Mouse (Mus musculus): ENCODE results near the gene Rcc1. TPM values are rescaled to one million over a fixed set of nuclear protein-coding genes. Genes with fewer than 3 reads are reported as not detected.
"Not testable (repeated sequence)": the region's sequence is repeated elsewhere in the genome, so short reads cannot be mapped to it uniquely, and the experiment has no call there.

The Rcc1 gene
- total and polyA plus RNA-seq, 2 experiments from 2014 or later = 18.7 to 21.7 TPM

DNA sequence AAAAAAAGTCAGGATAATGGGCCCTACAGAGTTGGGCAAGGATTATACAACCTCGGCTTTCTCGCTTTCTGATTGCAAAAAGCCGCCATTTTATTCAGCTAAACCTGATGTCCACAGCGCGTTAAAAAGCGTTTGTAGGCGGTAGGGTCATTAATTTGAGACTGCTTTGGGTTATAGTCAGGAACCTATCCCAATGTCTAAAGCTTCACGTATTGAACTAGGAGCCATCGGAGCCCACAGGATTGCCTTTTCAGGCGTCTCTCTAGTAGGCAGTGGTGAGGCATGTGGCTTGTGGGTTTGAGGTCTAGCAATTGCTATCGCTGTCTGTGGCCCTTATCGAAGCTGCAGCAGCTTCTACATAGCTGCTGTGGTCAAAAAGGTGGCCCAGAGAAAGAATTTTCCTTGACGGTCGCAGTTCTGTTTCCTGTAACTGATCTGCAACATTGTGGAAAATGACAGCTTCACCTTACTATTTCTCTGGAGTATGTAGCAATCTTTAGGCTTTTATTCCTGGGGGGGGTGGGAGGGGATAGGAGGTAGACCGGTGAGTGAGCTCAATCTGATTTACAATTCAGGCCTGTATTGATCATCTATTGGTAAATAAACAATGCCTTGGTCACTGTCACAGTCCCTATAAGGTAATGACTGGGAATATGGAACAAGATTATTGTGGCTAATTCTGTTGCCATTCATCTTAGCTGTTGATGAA, 44.1 kb downstream of the Rcc1 start:
- Histone ChIP-seq H3K9ac (replicated peaks; ENCODE audit: low read length, poor library complexity, severe bottlenecking) (peak overlapping the region; percentile 86), H3K4me1 (ENCODE audit: insufficient read depth, low read length) (no peaks in the 10 kb centered on the region; the same call in 1 of the 2 replicates), H3K4me3 (ENCODE audit: low read depth, low read length) (peak overlapping the region; percentile 62), H3K36me3 (ENCODE audit: insufficient read depth, low read length) (peaks cover 23% of the 10 kb centered on the region), H3K27me3 (ENCODE audit: insufficient read depth, low read length) (no peaks in the 10 kb centered on the region), H3K9me3 (ENCODE audit: low read length) (no peaks in the 10 kb centered on the region), H3K27ac (ENCODE audit: low read depth, low read length) (peak overlapping the region; percentile 95), H3K4me2 (ENCODE audit: low read depth, low read length, poor library complexity, severe bottlenecking) (peak overlapping the region; percentile 62)
- ATAC-seq (ENCODE audit: low FRiP score) (no peak; the same call in 1 of the 2 replicates), DNase-seq (ENCODE audit: low spot score) (peak; percentile 43)
- under 1% methylated on average over 15 of the region's 15 CpGs for WGBS
- no peak for TF ChIP-seq CTCF (IDR thresholded peaks at IDR 0.05)

DNA sequence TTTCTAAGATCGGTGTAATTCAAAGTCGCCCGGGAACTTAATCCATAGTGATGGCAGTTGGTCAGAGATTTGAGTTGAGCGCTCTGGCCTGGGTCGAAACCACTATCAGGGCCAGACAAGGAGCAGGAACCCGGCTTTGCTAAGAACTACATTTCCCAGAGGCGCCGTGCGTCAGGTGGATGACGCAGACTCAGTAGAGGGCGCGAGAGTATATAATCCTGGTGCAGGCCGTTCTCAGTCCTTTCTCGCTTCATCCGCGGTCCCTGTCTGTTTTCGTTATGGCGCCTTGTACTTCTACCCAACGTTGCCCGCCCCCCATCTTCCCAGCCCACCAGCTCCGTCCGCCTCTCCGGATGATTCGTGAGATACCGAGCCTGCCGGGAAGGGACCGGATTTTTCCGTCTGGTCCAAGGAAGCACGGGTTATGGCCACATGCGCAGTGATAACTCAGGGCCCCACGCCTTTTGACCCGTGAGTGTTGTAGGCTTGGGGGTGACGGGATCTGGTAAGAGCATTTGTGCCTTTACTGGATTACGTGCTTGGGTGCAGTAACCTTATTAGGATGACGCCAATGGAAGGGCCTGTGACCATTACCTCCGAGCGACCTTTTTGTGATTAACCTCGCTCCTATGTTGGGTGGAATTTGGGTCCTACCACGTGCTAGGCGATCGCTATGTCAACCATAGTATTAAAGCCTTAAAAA, 44.8 kb downstream of the Rcc1 start:
- ATAC-seq (ENCODE audit: low FRiP score) = peak; percentile 90
- peak overlapping the region; percentile 86 for H3K9ac ChIP-seq (replicated peaks; ENCODE audit: low read length, poor library complexity, severe bottlenecking)
- H3K4me1 ChIP-seq (ENCODE audit: insufficient read depth, low read length) = no peaks in the 10 kb centered on the region; the same call in 1 of the 2 replicates
- H3K4me3 ChIP-seq (ENCODE audit: low read depth, low read length) = peak overlapping the region; percentile 62
- DNase-seq (ENCODE audit: low spot score) = peak; percentile 97
- no peaks in the 10 kb centered on the region for H3K27me3 ChIP-seq (ENCODE audit: insufficient read depth, low read length)
- peaks cover 17% of the 10 kb centered on the region for H3K36me3 ChIP-seq (ENCODE audit: insufficient read depth, low read length)
- TF ChIP-seq CTCF (IDR thresholded peaks at IDR 0.05) = no peak; the same call in 1 of the 2 replicates
- WGBS = under 1% methylated on average over 41 of the region's 41 CpGs
- peak overlapping the region; percentile 62 for H3K4me2 ChIP-seq (ENCODE audit: low read depth, low read length, poor library complexity, severe bottlenecking)
- no peaks in the 10 kb centered on the region for H3K9me3 ChIP-seq (ENCODE audit: low read length)
- H3K27ac ChIP-seq (ENCODE audit: low read depth, low read length) = peak overlapping the region; percentile 95

DNA sequence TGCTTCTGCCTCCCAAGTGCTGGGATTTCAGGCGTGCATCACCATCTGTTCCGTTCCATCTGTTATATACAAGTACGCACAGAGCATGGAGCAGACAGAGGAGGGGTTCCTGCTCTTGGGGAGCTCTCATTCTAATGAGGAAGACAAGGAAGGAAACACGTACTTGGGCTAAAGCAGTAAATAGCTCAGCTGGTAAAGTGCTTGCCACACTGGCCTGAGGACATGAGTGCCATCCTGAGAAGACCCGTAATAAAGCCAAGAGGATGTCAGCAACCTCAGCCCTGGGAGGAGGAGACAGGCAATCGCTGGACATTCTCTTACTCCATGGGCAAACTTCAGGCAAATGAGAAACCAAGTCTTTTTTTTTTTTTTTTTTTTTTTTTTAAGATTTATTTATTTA, 47.4 kb downstream of the Rcc1 start:
- no peak for TF ChIP-seq CTCF (IDR thresholded peaks at IDR 0.05)
- H3K36me3 ChIP-seq (ENCODE audit: insufficient read depth, low read length) = peaks cover 5% of the 10 kb centered on the region; the same call in 1 of the 2 replicates
- no peak overlapping the region for H3K4me3 ChIP-seq (ENCODE audit: low read depth, low read length)
- H3K27ac ChIP-seq (ENCODE audit: low read depth, low read length) = no peak overlapping the region
- no peaks in the 10 kb centered on the region; the same call in 1 of the 2 replicates for H3K4me1 ChIP-seq (ENCODE audit: insufficient read depth, low read length)
- WGBS = 76% methylated on average over 6 of the region's 6 CpGs
- DNase-seq (ENCODE audit: low spot score) = no peak
- no peak overlapping the region for H3K4me2 ChIP-seq (ENCODE audit: low read depth, low read length, poor library complexity, severe bottlenecking)
- no peak for ATAC-seq (ENCODE audit: low FRiP score)
- H3K27me3 ChIP-seq (ENCODE audit: insufficient read depth, low read length) = no peaks in the 10 kb centered on the region
- no peak overlapping the region for H3K9ac ChIP-seq (replicated peaks; ENCODE audit: low read length, poor library complexity, severe bottlenecking)
- no peaks in the 10 kb centered on the region for H3K9me3 ChIP-seq (ENCODE audit: low read length)

DNA sequence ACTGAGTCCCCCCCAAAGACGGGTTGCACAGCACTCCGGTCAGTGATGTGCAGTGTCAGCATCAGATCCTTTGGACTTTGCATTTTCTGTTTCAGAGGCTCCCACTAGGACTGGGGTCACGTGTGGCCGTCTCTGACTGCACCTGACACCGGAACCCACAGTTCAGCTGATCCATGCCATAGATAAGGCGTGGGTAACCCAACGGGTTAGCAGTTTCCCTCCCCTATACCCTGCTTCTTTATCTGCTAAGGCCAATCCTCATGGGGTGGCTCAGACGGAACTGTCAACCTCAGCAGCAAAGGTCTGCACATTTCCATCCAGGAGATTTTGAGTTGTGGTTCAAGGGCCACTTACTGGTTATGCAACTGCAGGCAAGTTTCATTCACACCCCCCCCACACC, 48.1 kb downstream of the Rcc1 start:
- H3K4me3 ChIP-seq (ENCODE audit: low read depth, low read length) = no peak overlapping the region
- TF ChIP-seq CTCF (IDR thresholded peaks at IDR 0.05) = no peak
- ATAC-seq (ENCODE audit: low FRiP score) = no peak
- no peak for DNase-seq (ENCODE audit: low spot score)
- 91% methylated on average over 8 of the region's 8 CpGs for WGBS
- no peak overlapping the region for H3K4me2 ChIP-seq (ENCODE audit: low read depth, low read length, poor library complexity, severe bottlenecking)
- H3K36me3 ChIP-seq (ENCODE audit: insufficient read depth, low read length) = no peaks in the 10 kb centered on the region; the same call in 1 of the 2 replicates
- no peak overlapping the region for H3K9ac ChIP-seq (replicated peaks; ENCODE audit: low read length, poor library complexity, severe bottlenecking)
- H3K4me1 ChIP-seq (ENCODE audit: insufficient read depth, low read length) = no peaks in the 10 kb centered on the region; the same call in 1 of the 2 replicates
- H3K27ac ChIP-seq (ENCODE audit: low read depth, low read length) = no peak overlapping the region
- H3K9me3 ChIP-seq (ENCODE audit: low read length) = no peaks in the 10 kb centered on the region
- H3K27me3 ChIP-seq (ENCODE audit: insufficient read depth, low read length) = no peaks in the 10 kb centered on the region

DNA sequence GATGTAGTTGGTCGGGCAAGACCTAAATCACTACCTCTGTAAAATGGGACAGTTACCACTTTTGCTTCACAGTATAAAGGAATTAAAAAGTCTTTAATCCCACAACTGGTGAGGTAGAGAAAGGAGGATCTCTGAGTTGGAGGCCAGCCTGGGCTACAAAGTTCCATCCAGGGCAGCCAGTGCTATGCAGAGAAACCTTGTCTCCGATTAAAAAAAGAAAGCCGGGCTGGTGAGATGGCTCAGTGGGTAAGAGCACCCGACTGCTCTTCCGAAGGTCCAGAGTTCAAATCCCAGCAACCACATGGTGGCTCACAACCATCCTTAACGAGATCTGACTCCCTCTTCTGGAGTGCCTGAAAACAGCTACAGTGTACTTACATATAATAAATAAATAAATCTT, 49.9 kb downstream of the Rcc1 start:
- ATAC-seq (ENCODE audit: low FRiP score); DNase-seq (ENCODE audit: low spot score); H3K9me3 ChIP-seq (ENCODE audit: low read length); H3K4me1 ChIP-seq (ENCODE audit: insufficient read depth, low read length); H3K27me3 ChIP-seq (ENCODE audit: insufficient read depth, low read length); H3K36me3 ChIP-seq (ENCODE audit: insufficient read depth, low read length); H3K27ac ChIP-seq (ENCODE audit: low read depth, low read length): not testable (repeated sequence)
- peak overlapping the region; percentile 46 for H3K4me2 ChIP-seq (ENCODE audit: low read depth, low read length, poor library complexity, severe bottlenecking)
- peak overlapping the region; percentile 29 for H3K4me3 ChIP-seq (ENCODE audit: low read depth, low read length)
- whole genome bisulfite sequencing = 53% methylated on average over 6 of the region's 6 CpGs
- H3K9ac ChIP-seq (replicated peaks; ENCODE audit: low read length, poor library complexity, severe bottlenecking) = peak overlapping the region; percentile 25

All from midbrain, postnatal 0 days (tissue).